Mouse (Mus musculus) liver, embryonic 14.5 days (tissue): ENCODE results near the gene Prkar2a.

Experiments used
- CTCF ChIP-seq: IDR thresholded peaks from 2 replicates; pipeline ENCODE4 v1.5.1; 2016; ENCODE audit warnings: antibody characterized with exemption, low read depth, control low read depth
- EP300 ChIP-seq: IDR thresholded peaks from 2 replicates; pipeline ENCODE4 v1.6.1; 2016; ENCODE audit warnings: antibody characterized with exemption, low read depth

GRCm38 (mm10) chr9:108680026-108680425 lies 9.1 kb upstream of the Prkar2a start:
- TF ChIP-seq CTCF (no peak), EP300 (no peak)
